Mouse (Mus musculus) retina, embryonic 14.5 days (tissue): ENCODE results near the gene Kcnh1.

Experiments used
- DNase-seq: peaks from one replicate; pipeline ENCODE4 v3.0.0-alpha.2; 2015; ENCODE audit warnings: low spot score

The Kcnh1 gene

GRCm38 (mm10) chr1:192463732-192464131, 273.2 kb downstream of the Kcnh1 start:
- DNase-seq = no peak

- DNase-seq = peak; percentile 64
These were observed 281.8 kb downstream of the Kcnh1 start for GRCm38 (mm10) chr1:192472366-192472765.

- no peak for DNase-seq
These were observed 282.6 kb downstream of the Kcnh1 start for GRCm38 (mm10) chr1:192473134-192473533.

- DNase-seq = no peak
These were observed 286.1 kb downstream of the Kcnh1 start for GRCm38 (mm10) chr1:192476704-192477103.

GRCm38 (mm10) chr1:192477556-192477955, 287.0 kb downstream of the Kcnh1 start:
- DNase-seq = no peak

- DNase-seq = no peak
These were observed 287.6 kb downstream of the Kcnh1 start for GRCm38 (mm10) chr1:192478176-192478575.

- DNase-seq = no peak
These were observed 289.7 kb downstream of the Kcnh1 start for GRCm38 (mm10) chr1:192480072-192480784.

GRCm38 (mm10) chr1:192481446-192481845, 290.9 kb downstream of the Kcnh1 start:
- DNase-seq = no peak

- no peak for DNase-seq
These were observed 294.5 kb downstream of the Kcnh1 start for GRCm38 (mm10) chr1:192485030-192485429.

GRCm38 (mm10) chr1:192487571-192487970, 297.0 kb downstream of the Kcnh1 start:
- DNase-seq = no peak

- DNase-seq = no peak
These were observed 299.6 kb downstream of the Kcnh1 start for GRCm38 (mm10) chr1:192489908-192490825.

- DNase-seq = no peak
These were observed 306.9 kb downstream of the Kcnh1 start for GRCm38 (mm10) chr1:192497505-192497904.

GRCm38 (mm10) chr1:192502016-192502415, 311.4 kb downstream of the Kcnh1 start:
- DNase-seq = no peak

- DNase-seq = no peak
These were observed 312.3 kb downstream of the Kcnh1 start for GRCm38 (mm10) chr1:192502835-192503234.

- DNase-seq = no peak
These were observed 313.1 kb downstream of the Kcnh1 start for GRCm38 (mm10) chr1:192503651-192504050.

- DNase-seq = no peak
These were observed 322.2 kb downstream of the Kcnh1 start for GRCm38 (mm10) chr1:192512821-192513220.

- DNase-seq = no peak
These were observed 324.8 kb downstream of the Kcnh1 start for GRCm38 (mm10) chr1:192515373-192515772.

- DNase-seq = no peak
These were observed 329.1 kb downstream of the Kcnh1 start for GRCm38 (mm10) chr1:192519713-192520112.

- no peak for DNase-seq
These were observed 330.4 kb downstream of the Kcnh1 start for GRCm38 (mm10) chr1:192520836-192521435.

- DNase-seq = peak; percentile 45
These were observed 332.0 kb downstream of the Kcnh1 start for GRCm38 (mm10) chr1:192522376-192523178.

GRCm38 (mm10) chr1:192525711-192526350, 335.3 kb downstream of the Kcnh1 start:
- no peak for DNase-seq
